16 mouse cellular contexts compared by ENCODE assay signal in the genomic region with DNA sequence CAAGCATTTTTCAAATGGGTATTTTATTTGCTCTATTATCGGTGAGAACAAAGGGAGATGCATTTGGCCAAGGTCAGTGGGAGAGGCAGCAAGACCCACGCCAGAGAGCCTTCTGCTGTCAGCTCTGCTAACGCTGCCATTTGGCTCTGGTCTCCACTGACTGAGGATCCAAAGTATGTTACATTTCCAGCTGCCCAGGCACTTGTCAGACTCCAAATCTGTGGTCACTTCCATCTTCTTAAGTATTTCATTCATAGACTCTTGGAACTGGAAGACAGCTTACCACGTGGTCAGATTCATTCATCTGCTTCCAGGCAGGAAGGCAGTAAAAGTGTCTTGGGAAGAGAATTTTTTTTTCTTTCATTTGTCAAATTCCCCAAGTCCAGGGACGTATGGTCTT.
DNase-seq lines count a peak whose midpoint lies in the region; ATAC-seq and TF ChIP-seq lines count a peak whose summit lies in the region.
"Had no signal": no experiment of that assay in that cellular context is flagged by ENCODE, and none has a peak within 500 bp of the region (broad histone marks: within the 10 kb centered on the region; RNA-seq: fewer than 3 reads in every experiment).

No protein-coding gene starts in this region.

- H3K4me1 ChIP-seq in hindbrain, postnatal 0 days (ENCODE audit: insufficient read depth, low read length) = no peaks in the 10 kb centered on the region
- H3K4me1 ChIP-seq in hindbrain, embryonic 10.5 days (replicated peaks) = 0 out of 2 replicates have a peak, but pooled peaks cover 6% of the 10 kb centered on the region
- H3K4me1 ChIP-seq in midbrain, postnatal 0 days (ENCODE audit: insufficient read depth, low read length) = no peaks in the 10 kb centered on the region
- peaks cover 6% of the 10 kb centered on the region; the same call in 1 of the 2 replicates for H3K4me1 ChIP-seq in midbrain, embryonic 10.5 days
- H3K4me1 ChIP-seq in intestine, postnatal 0 days (replicated peaks; ENCODE audit: control insufficient read depth, insufficient read depth, low read length) = no peaks in the 10 kb centered on the region

- DNase-seq in adrenal gland, postnatal 36 days = peak; percentile 17 to 33
- no peak for DNase-seq in adrenal gland, adult 18-20 months (ENCODE audit: low spot score in 2 of 2)
- DNase-seq in hindbrain, postnatal 0 days (ENCODE audit: low spot score) = peak; percentile 38
- DNase-seq in hindbrain, embryonic 10.5 days (ENCODE audit: low spot score) = no peak
- DNase-seq in midbrain, postnatal 0 days (ENCODE audit: low spot score) = peak; percentile 45
- DNase-seq in midbrain, embryonic 10.5 days (ENCODE audit: low spot score) = no peak
- no peak for DNase-seq in right cerebral cortex, postnatal 36 days (ENCODE audit: low spot score in 2 of 2)
- DNase-seq: cerebellum, postnatal 25 days; kidney, adult 18-20 months had no signal

- no peaks in the 10 kb centered on the region for H3K36me3 ChIP-seq in hindbrain, postnatal 0 days (ENCODE audit: insufficient read depth, low read length)
- H3K36me3 ChIP-seq in hindbrain, embryonic 10.5 days = no peaks in the 10 kb centered on the region
- no peaks in the 10 kb centered on the region for H3K36me3 ChIP-seq in midbrain, postnatal 0 days (ENCODE audit: insufficient read depth, low read length)
- no peaks in the 10 kb centered on the region for H3K36me3 ChIP-seq in midbrain, embryonic 10.5 days
- no peaks in the 10 kb centered on the region for H3K36me3 ChIP-seq in intestine, postnatal 0 days (ENCODE audit: control insufficient read depth, insufficient read depth)
- H3K36me3 ChIP-seq: hindbrain, embryonic 15.5 days; limb, embryonic 15.5 days; midbrain, embryonic 13.5 days had no signal

- no peaks in the 10 kb centered on the region for H3K27me3 ChIP-seq in hindbrain, postnatal 0 days (ENCODE audit: insufficient read depth, low read length)
- no peaks in the 10 kb centered on the region for H3K27me3 ChIP-seq in hindbrain, embryonic 10.5 days (ENCODE audit: insufficient read depth, poor library complexity, severe bottlenecking)
- no peaks in the 10 kb centered on the region for H3K27me3 ChIP-seq in midbrain, postnatal 0 days (ENCODE audit: insufficient read depth, low read length)
- no peaks in the 10 kb centered on the region for H3K27me3 ChIP-seq in midbrain, embryonic 10.5 days (ENCODE audit: low read depth, poor library complexity, severe bottlenecking)
- no peaks in the 10 kb centered on the region for H3K27me3 ChIP-seq in intestine, postnatal 0 days (replicated peaks; ENCODE audit: control insufficient read depth, insufficient read depth, low read length)
- H3K27me3 ChIP-seq: hindbrain, embryonic 15.5 days; limb, embryonic 15.5 days; midbrain, embryonic 13.5 days; Patski had no signal

- H3K9ac ChIP-seq in hindbrain, postnatal 0 days (replicated peaks; ENCODE audit: low read length) = no peak overlapping the region
- no peak overlapping the region for H3K9ac ChIP-seq in midbrain, postnatal 0 days (replicated peaks; ENCODE audit: low read length, poor library complexity, severe bottlenecking)
- H3K9ac ChIP-seq in intestine, postnatal 0 days (ENCODE audit: low read depth, low read length) = no peak overlapping the region
- H3K9ac ChIP-seq: hindbrain, embryonic 15.5 days; limb, embryonic 15.5 days; midbrain, embryonic 13.5 days had no signal

- no peak for ATAC-seq in hindbrain, postnatal 0 days
- no peak for ATAC-seq in midbrain, postnatal 0 days (ENCODE audit: low FRiP score)
- ATAC-seq in intestine, postnatal 0 days = no peak
- ATAC-seq: midbrain, embryonic 13.5 days; Patski had no signal

- no peak for TF ChIP-seq CTCF in hindbrain, postnatal 0 days (IDR thresholded peaks at IDR 0.05; ENCODE audit: low read depth)
- no peak for TF ChIP-seq CTCF in midbrain, postnatal 0 days (IDR thresholded peaks at IDR 0.05)
- no peak for TF ChIP-seq CTCF in intestine, postnatal 0 days (IDR thresholded peaks at IDR 0.05; ENCODE audit: low read depth)

- 29% methylated on average over 5 of the region's 5 CpGs for WGBS in hindbrain, postnatal 0 days
- WGBS in hindbrain, embryonic 10.5 days = 80% methylated on average over 5 of the region's 5 CpGs
- 55% methylated on average over 5 of the region's 5 CpGs for WGBS in midbrain, postnatal 0 days
- WGBS in midbrain, embryonic 10.5 days = 79% methylated on average over 5 of the region's 5 CpGs
- 44% methylated on average over 5 of the region's 5 CpGs for WGBS in intestine, postnatal 0 days

- no peak overlapping the region for H3K4me2 ChIP-seq in hindbrain, postnatal 0 days (ENCODE audit: low read depth, low read length)
- no peak overlapping the region for H3K4me2 ChIP-seq in midbrain, postnatal 0 days (ENCODE audit: low read depth, low read length, poor library complexity, severe bottlenecking)
- H3K4me2 ChIP-seq in intestine, postnatal 0 days (replicated peaks; ENCODE audit: low read depth) = no peak overlapping the region
- H3K4me2 ChIP-seq: hindbrain, embryonic 15.5 days; limb, embryonic 15.5 days; midbrain, embryonic 13.5 days had no signal

- H3K9me3 ChIP-seq in hindbrain, postnatal 0 days (ENCODE audit: low read length) = no peaks in the 10 kb centered on the region
- H3K9me3 ChIP-seq in hindbrain, embryonic 10.5 days = no peaks in the 10 kb centered on the region
- no peaks in the 10 kb centered on the region for H3K9me3 ChIP-seq in midbrain, postnatal 0 days (ENCODE audit: low read length)
- H3K9me3 ChIP-seq in midbrain, embryonic 10.5 days (replicated peaks) = no peaks in the 10 kb centered on the region
- H3K9me3 ChIP-seq in intestine, postnatal 0 days (ENCODE audit: control insufficient read depth) = no peaks in the 10 kb centered on the region
- H3K9me3 ChIP-seq: hindbrain, embryonic 15.5 days; limb, embryonic 15.5 days; midbrain, embryonic 13.5 days had no signal

- no peak overlapping the region for H3K4me3 ChIP-seq in hindbrain, postnatal 0 days (ENCODE audit: low read length)
- no peak overlapping the region for H3K4me3 ChIP-seq in hindbrain, embryonic 10.5 days
- H3K4me3 ChIP-seq in midbrain, postnatal 0 days (ENCODE audit: low read depth, low read length) = no peak overlapping the region
- H3K4me3 ChIP-seq in midbrain, embryonic 10.5 days = no peak overlapping the region
- no peak overlapping the region for H3K4me3 ChIP-seq in intestine, postnatal 0 days (ENCODE audit: low read depth, low read length)
- H3K4me3 ChIP-seq: hindbrain, embryonic 15.5 days; left cerebral cortex, adult 2 months; limb, embryonic 15.5 days; midbrain, embryonic 13.5 days had no signal

- H3K27ac ChIP-seq in hindbrain, postnatal 0 days = no peak overlapping the region
- no peak overlapping the region for H3K27ac ChIP-seq in hindbrain, embryonic 10.5 days
- H3K27ac ChIP-seq in midbrain, postnatal 0 days (ENCODE audit: low read depth, low read length) = no peak overlapping the region
- H3K27ac ChIP-seq in midbrain, embryonic 10.5 days (replicated peaks) = no peak overlapping the region
- no peak overlapping the region for H3K27ac ChIP-seq in intestine, postnatal 0 days (ENCODE audit: low read depth, low read length)
- H3K27ac ChIP-seq: hindbrain, embryonic 15.5 days; left cerebral cortex, adult 2 months; limb, embryonic 15.5 days; macrophage; midbrain, embryonic 13.5 days had no signal

Comparison
In these comparisons a context has a peak if more than half of its experiments do, and no peak if none do; other contexts are left out.
1. DNase-seq: peak in adrenal gland, postnatal 36 days (2 of 2), hindbrain, postnatal 0 days (single experiment) and midbrain, postnatal 0 days (single experiment); none in adrenal gland, adult 18-20 months (0 of 2), hindbrain, embryonic 10.5 days (single experiment), midbrain, embryonic 10.5 days (single experiment) and right cerebral cortex, postnatal 36 days (0 of 2).